Mouse (Mus musculus): ENCODE results near the gene Nol6. TPM values are rescaled to one million over a fixed set of nuclear protein-coding genes. Genes with fewer than 3 reads are reported as not detected.
A peak's percentile ranks its signal among the peaks of the same experiment; 100 is the strongest.

The Nol6 gene
- polyA plus RNA-seq, 1 experiment = not detected

- TF ChIP-seq POLR2A (IDR thresholded peaks at IDR 0.05; ENCODE audit: insufficient read depth, low read depth, low read length) = no peak
- no peak for TF ChIP-seq CTCF (IDR thresholded peaks at IDR 0.05; ENCODE audit: insufficient read depth, low read depth, low read length)
- WGBS = 57% methylated on average over 6 of the region's 6 CpGs
- no peaks in the 10 kb centered on the region for H3K4me1 ChIP-seq (ENCODE audit: control insufficient read depth, insufficient read depth, low read length)
- H3K27ac ChIP-seq (ENCODE audit: insufficient read depth, low read depth, low read length) = no peak overlapping the region
- no peak overlapping the region for H3K4me3 ChIP-seq (ENCODE audit: insufficient read depth, low read depth, low read length)
Measured at GRCm38 (mm10) chr4:41132471-41132870, 8.2 kb upstream of the Nol6 start.

- no peak overlapping the region for H3K4me3 ChIP-seq (ENCODE audit: insufficient read depth, low read depth, low read length)
- TF ChIP-seq CTCF (IDR thresholded peaks at IDR 0.05; ENCODE audit: insufficient read depth, low read depth, low read length) (no peak), POLR2A (IDR thresholded peaks at IDR 0.05; ENCODE audit: insufficient read depth, low read depth, low read length) (no peak)
- no peak overlapping the region for H3K27ac ChIP-seq (ENCODE audit: insufficient read depth, low read depth, low read length)
- WGBS = 88% methylated on average over 3 of the region's 3 CpGs
- no peaks in the 10 kb centered on the region for H3K4me1 ChIP-seq (ENCODE audit: control insufficient read depth, insufficient read depth, low read length)
Measured at GRCm38 (mm10) chr4:41129836-41130235, 5.6 kb upstream of the Nol6 start.

GRCm38 (mm10) chr4:41129406-41129805, 5.2 kb upstream of the Nol6 start:
- Histone ChIP-seq H3K4me3 (ENCODE audit: insufficient read depth, low read depth, low read length) (no peak overlapping the region), H3K4me1 (ENCODE audit: control insufficient read depth, insufficient read depth, low read length) (no peaks in the 10 kb centered on the region), H3K27ac (ENCODE audit: insufficient read depth, low read depth, low read length) (no peak overlapping the region)
- WGBS = 1% methylated on average over 2 of the region's 2 CpGs
- TF ChIP-seq CTCF (IDR thresholded peaks at IDR 0.05; ENCODE audit: insufficient read depth, low read depth, low read length) (no peak), POLR2A (IDR thresholded peaks at IDR 0.05; ENCODE audit: insufficient read depth, low read depth, low read length) (no peak)

DNA sequence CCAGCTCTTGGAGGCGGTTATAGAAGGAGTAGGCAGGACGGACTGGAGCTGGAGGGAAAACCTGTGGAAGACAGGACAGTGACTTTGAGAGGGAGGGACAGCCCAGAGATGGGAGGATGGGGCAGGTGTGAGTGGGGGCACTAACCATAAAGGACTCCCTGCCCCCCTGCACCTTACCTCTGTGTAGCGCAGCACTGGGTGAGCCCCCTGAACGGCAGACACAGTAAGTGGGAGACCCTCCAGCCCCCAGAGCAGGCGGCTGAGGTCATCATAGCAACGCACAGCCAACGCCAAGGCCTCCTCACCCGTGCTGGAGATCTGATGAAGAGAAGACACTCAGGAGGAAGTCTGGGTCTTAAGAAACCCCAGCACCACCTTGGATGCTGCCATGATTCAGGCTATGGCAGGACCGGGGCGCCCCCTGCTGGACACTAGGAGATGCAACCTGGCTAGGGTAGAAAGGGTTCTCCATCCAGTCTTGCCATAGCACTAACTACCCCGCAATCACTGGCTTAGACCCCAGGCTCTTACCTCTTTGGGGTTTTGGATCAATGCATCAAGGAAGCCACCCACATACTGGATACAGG, 5.5 kb downstream of the Nol6 start:
- H3K4me3 ChIP-seq (ENCODE audit: insufficient read depth, low read depth, low read length) = no peak overlapping the region
- 70% methylated on average over 11 of the region's 11 CpGs for WGBS
- TF ChIP-seq POLR2A (IDR thresholded peaks at IDR 0.05; ENCODE audit: insufficient read depth, low read depth, low read length) (no peak), CTCF (IDR thresholded peaks at IDR 0.05; ENCODE audit: insufficient read depth, low read depth, low read length) (peak; percentile 66)
- no peak overlapping the region for H3K27ac ChIP-seq (ENCODE audit: insufficient read depth, low read depth, low read length)
- H3K4me1 ChIP-seq (ENCODE audit: control insufficient read depth, insufficient read depth, low read length) = peaks cover 6% of the 10 kb centered on the region

DNA sequence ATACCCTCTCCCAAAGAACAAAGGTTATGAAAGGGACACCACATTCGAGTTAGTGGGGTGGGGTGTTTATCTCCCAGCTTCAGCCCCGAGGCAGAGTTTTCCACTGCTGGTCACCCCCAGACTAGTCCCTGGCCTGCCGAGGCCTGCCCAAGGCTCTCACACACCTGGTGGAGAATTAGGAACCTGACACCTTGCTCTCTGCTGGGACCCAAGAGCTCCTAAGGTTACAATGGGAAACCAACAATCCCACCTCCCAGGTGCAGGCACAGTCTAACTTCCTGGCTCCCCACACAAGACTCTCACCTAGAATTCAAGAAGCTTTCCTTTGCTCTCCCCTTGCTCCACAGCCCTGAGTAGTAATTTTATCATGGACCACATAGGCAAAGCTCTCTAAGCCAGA, 7.4 kb downstream of the Nol6 start:
- no peak for TF ChIP-seq CTCF (IDR thresholded peaks at IDR 0.05; ENCODE audit: insufficient read depth, low read depth, low read length)
- Histone ChIP-seq H3K27ac (ENCODE audit: insufficient read depth, low read depth, low read length) (no peak overlapping the region), H3K4me3 (ENCODE audit: insufficient read depth, low read depth, low read length) (no peak overlapping the region), H3K4me1 (ENCODE audit: control insufficient read depth, insufficient read depth, low read length) (no peaks in the 10 kb centered on the region)
- WGBS = 83% methylated on average over 3 of the region's 3 CpGs

- H3K27ac ChIP-seq (ENCODE audit: insufficient read depth, low read depth, low read length) = no peak overlapping the region
- no peak overlapping the region for H3K4me3 ChIP-seq (ENCODE audit: insufficient read depth, low read depth, low read length)
- 95% methylated on average over 15 of the region's 15 CpGs for WGBS
- no peaks in the 10 kb centered on the region for H3K4me1 ChIP-seq (ENCODE audit: control insufficient read depth, insufficient read depth, low read length)
- no peak for TF ChIP-seq POLR2A (IDR thresholded peaks at IDR 0.05; ENCODE audit: insufficient read depth, low read depth, low read length)
- no peak for TF ChIP-seq CTCF (IDR thresholded peaks at IDR 0.05; ENCODE audit: insufficient read depth, low read depth, low read length)
Measured at GRCm38 (mm10) chr4:41115793-41116192, 8.5 kb downstream of the Nol6 start.

- H3K4me1 ChIP-seq (ENCODE audit: control insufficient read depth, insufficient read depth, low read length) = no peaks in the 10 kb centered on the region
- no peak overlapping the region for H3K4me3 ChIP-seq (ENCODE audit: insufficient read depth, low read depth, low read length)
- WGBS = 82% methylated on average over 6 of the region's 6 CpGs
- no peak overlapping the region for H3K27ac ChIP-seq (ENCODE audit: insufficient read depth, low read depth, low read length)
- TF ChIP-seq POLR2A (IDR thresholded peaks at IDR 0.05; ENCODE audit: insufficient read depth, low read depth, low read length) = no peak
- TF ChIP-seq CTCF (IDR thresholded peaks at IDR 0.05; ENCODE audit: insufficient read depth, low read depth, low read length) = no peak
Measured at GRCm38 (mm10) chr4:41115074-41115473, 9.2 kb downstream of the Nol6 start.

DNA sequence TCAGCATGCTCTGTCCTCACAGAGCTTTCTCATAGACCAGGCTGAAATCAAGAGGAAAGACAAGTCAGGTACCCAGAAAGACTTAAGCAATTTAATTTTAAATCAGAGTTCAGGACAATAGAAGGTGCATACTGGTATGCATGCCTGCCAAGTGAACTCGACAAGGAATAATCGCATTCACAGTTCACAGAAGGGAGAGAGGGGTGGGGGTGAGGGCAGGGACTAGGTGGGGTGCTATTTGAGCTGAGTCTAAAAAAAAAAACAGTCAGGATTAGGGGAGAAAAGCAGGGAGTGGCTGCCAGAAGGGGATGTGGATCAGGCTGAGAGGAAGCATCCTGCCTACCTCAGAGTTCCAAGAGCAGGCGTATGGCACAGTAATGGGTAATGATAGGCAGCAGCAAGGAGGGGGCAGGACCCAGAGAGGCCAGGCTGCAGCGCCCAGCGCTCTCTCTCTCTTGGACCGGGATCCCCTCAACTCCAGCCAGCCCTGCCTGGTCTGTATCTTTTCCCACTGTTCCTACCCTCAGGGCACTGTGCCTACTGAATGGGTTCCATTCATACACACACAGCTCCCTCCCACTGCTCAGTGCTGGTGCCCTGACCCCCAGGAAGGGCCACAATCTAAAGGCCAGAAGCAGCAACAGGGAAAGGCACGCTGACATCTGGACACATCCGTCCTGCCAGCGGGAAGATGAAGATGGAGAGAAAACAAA, 9.7 kb downstream of the Nol6 start:
- no peaks in the 10 kb centered on the region for H3K4me1 ChIP-seq (ENCODE audit: control insufficient read depth, insufficient read depth, low read length)
- 65% methylated on average over 9 of the region's 9 CpGs for WGBS
- H3K4me3 ChIP-seq (ENCODE audit: insufficient read depth, low read depth, low read length) = no peak overlapping the region
- H3K27ac ChIP-seq (ENCODE audit: insufficient read depth, low read depth, low read length) = no peak overlapping the region
- no peak for TF ChIP-seq CTCF (IDR thresholded peaks at IDR 0.05; ENCODE audit: insufficient read depth, low read depth, low read length)
- no peak for TF ChIP-seq POLR2A (IDR thresholded peaks at IDR 0.05; ENCODE audit: insufficient read depth, low read depth, low read length)

- Histone ChIP-seq H3K4me3 (ENCODE audit: insufficient read depth, low read depth, low read length) (no peak overlapping the region), H3K4me1 (ENCODE audit: control insufficient read depth, insufficient read depth, low read length) (peaks cover 10% of the 10 kb centered on the region), H3K27ac (ENCODE audit: insufficient read depth, low read depth, low read length) (no peak overlapping the region)
- 70% methylated on average over 10 of the region's 10 CpGs for WGBS
- TF ChIP-seq CTCF (IDR thresholded peaks at IDR 0.05; ENCODE audit: insufficient read depth, low read depth, low read length) (no peak), POLR2A (IDR thresholded peaks at IDR 0.05; ENCODE audit: insufficient read depth, low read depth, low read length) (no peak)
Measured at GRCm38 (mm10) chr4:41108717-41109425, 15.4 kb downstream of the Nol6 start.

Data from olfactory bulb, adult 2 months (tissue).